Mouse (Mus musculus): Measurements from ENCODE around the gene Gtf3c4.
A peak's percentile ranks its signal among the peaks of the same experiment; 100 is the strongest.

The Gtf3c4 gene

GRCm38 (mm10) chr2:28799575-28799974, 40.6 kb downstream of the Gtf3c4 start:
- no peak for DNase-seq

GRCm38 (mm10) chr2:28798390-28798789, 41.8 kb downstream of the Gtf3c4 start:
- no peak for DNase-seq

GRCm38 (mm10) chr2:28797490-28798106, 42.6 kb downstream of the Gtf3c4 start:
- no peak for DNase-seq

- DNase-seq = no peak
These were observed 43.9 kb downstream of the Gtf3c4 start for GRCm38 (mm10) chr2:28796298-28796697.

GRCm38 (mm10) chr2:28794623-28795022, 45.5 kb downstream of the Gtf3c4 start:
- DNase-seq = peak; percentile 32

- no peak for DNase-seq
These were observed 47.1 kb downstream of the Gtf3c4 start for GRCm38 (mm10) chr2:28792931-28793610.

GRCm38 (mm10) chr2:28787067-28787619, 53.0 kb downstream of the Gtf3c4 start:
- no peak for DNase-seq

- no peak for DNase-seq
These were observed 53.6 kb downstream of the Gtf3c4 start for GRCm38 (mm10) chr2:28786355-28787066.

- DNase-seq = no peak
These were observed 58.9 kb downstream of the Gtf3c4 start for GRCm38 (mm10) chr2:28781310-28781709.

GRCm38 (mm10) chr2:28780001-28780782, 60.0 kb downstream of the Gtf3c4 start:
- no peak for DNase-seq

GRCm38 (mm10) chr2:28776728-28777127, 63.4 kb downstream of the Gtf3c4 start:
- no peak for DNase-seq

- no peak for DNase-seq
These were observed 66.1 kb downstream of the Gtf3c4 start for GRCm38 (mm10) chr2:28774073-28774472.

All from thymus, postnatal 4 days (tissue).